Mouse (Mus musculus) small intestine, adult 2 months (tissue): ENCODE measurements around the gene Copb1. TPM values are rescaled to one million over a fixed set of nuclear protein-coding genes. Genes with fewer than 3 reads are reported as not detected.

Source experiments
- H3K27ac ChIP-seq: fragments of 200-500 bp; 2 replicates; pipeline ENCODE4 v1.5.1; 2012; ENCODE audit warnings: low read depth, low read length, control low read depth, inconsistent platforms; ENCODE audit not compliant: insufficient read depth
- H3K27me3 ChIP-seq: fragments of 200-500 bp; 2 replicates; pipeline ENCODE4 v1.6.1; 2012; ENCODE audit warnings: mild to moderate bottlenecking, moderate library complexity, low read length, inconsistent platforms; ENCODE audit not compliant: control insufficient read depth, insufficient read depth
- H3K36me3 ChIP-seq: fragments of 200-500 bp; 2 replicates; pipeline ENCODE4 v1.6.1; 2012; ENCODE audit warnings: mild to moderate bottlenecking, low read length, control low read depth, inconsistent platforms; ENCODE audit not compliant: control insufficient read depth, insufficient read depth
- H3K4me1 ChIP-seq: fragments of 200-500 bp; 2 replicates; pipeline ENCODE4 v1.6.1; 2012; ENCODE audit warnings: low read length, inconsistent platforms, mixed read lengths; ENCODE audit not compliant: control insufficient read depth, insufficient read depth, insufficient read length
- H3K4me3 ChIP-seq: fragments of 200-500 bp; 2 replicates; pipeline ENCODE4 v1.5.1; 2012; ENCODE audit warnings: low read depth, mild to moderate bottlenecking, control low read depth, inconsistent platforms, low read length, moderate library complexity
- CTCF ChIP-seq: fragments of 200-500 bp; IDR thresholded peaks from 2 replicates; pipeline ENCODE4 v1.5.1; 2012; ENCODE audit warnings: low read depth, mild to moderate bottlenecking, control low read depth, inconsistent platforms, low read length, moderate library complexity, mixed read lengths; ENCODE audit not compliant: insufficient replicate concordance, insufficient read length; ENCODE audit errors: extremely low read depth
- POLR2A ChIP-seq: fragments of 200-500 bp; IDR thresholded peaks from 2 replicates; pipeline ENCODE4 v1.6.1; 2012; ENCODE audit warnings: low read depth, mild to moderate bottlenecking, control low read depth, inconsistent platforms, low read length, moderate library complexity
- WGBS: fragments of 180-500 bp; shearing (Covaris S2); methylation state at CpG from one replicate; pipeline ENCODE4 v1.1.7; 2018; 5-methylcytosine and 5-hydroxymethylcytosine counted together
- polyA plus RNA-seq: library from polyadenylated mRNA; depleted of rRNA; stranded (reverse); fragments of >200 nt; gene quantifications from 2 replicates; pipeline ENCODE4 v1.2.3, GENCODE M21; 2012

The Copb1 gene
- polyA plus RNA-seq, 1 experiment, result 21.3 TPM

GRCm38 (mm10) chr7:114291461-114292335 is 37.2 kb upstream of the Copb1 start:
- WGBS, result 66% methylated on average over 15 of the region's 15 CpGs
- no peak for TF ChIP-seq CTCF
- TF ChIP-seq POLR2A, result no peak
- Histone ChIP-seq H3K27me3 (no peaks in the 10 kb centered on the region), H3K36me3 (no peaks in the 10 kb centered on the region), H3K27ac (peak overlapping the region; percentile 91), H3K4me3 (no peak overlapping the region), H3K4me1 (no peaks in the 10 kb centered on the region)

DNA sequence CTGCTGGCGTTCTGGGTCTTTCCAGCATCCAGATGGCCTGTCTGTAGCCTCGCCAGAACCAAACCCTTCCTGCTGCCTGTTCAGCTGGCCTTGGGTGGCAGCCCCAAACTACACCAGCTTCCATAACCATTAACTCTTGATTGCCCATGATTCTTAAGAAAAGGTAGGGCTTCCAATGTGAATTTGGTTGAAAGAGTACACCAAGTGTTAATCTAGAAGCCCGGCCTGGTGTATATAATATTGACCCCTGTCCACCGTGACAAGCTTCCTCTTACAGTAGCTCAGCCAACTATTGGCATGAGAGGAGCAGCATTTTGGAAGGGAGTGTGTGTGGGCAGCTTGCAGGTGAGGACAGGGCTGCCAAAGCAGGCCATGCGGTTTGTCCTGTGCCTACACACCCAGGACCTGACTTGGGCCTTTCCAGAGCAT is 35.6 kb upstream of the Copb1 start:
- Histone ChIP-seq H3K4me3 (no peak overlapping the region), H3K27me3 (no peaks in the 10 kb centered on the region), H3K27ac (no peak overlapping the region), H3K36me3 (no peaks in the 10 kb centered on the region), H3K4me1 (no peaks in the 10 kb centered on the region)
- TF ChIP-seq CTCF (no peak), POLR2A (no peak)
- 78% methylated on average over 5 of the region's 5 CpGs for WGBS

- 92% methylated on average over 14 of the region's 14 CpGs for WGBS
- no peak overlapping the region for H3K27ac ChIP-seq
- TF ChIP-seq POLR2A, result no peak
- TF ChIP-seq CTCF, result no peak
Measured at GRCm38 (mm10) chr7:114284296-114284910, 29.9 kb upstream of the Copb1 start.

GRCm38 (mm10) chr7:114283006-114283405 is 28.5 kb upstream of the Copb1 start:
- Histone ChIP-seq H3K27ac (no peak overlapping the region), H3K4me3 (no peak overlapping the region), H3K4me1 (no peaks in the 10 kb centered on the region), H3K27me3 (no peaks in the 10 kb centered on the region), H3K36me3 (no peaks in the 10 kb centered on the region)
- 73% methylated on average over 9 of the region's 9 CpGs for WGBS
- TF ChIP-seq POLR2A (no peak), CTCF (no peak)

More at GRCm38 (mm10) chr7:114284296-114284910, 29.9 kb upstream of the Copb1 start:
- Histone ChIP-seq H3K4me3 (no peak overlapping the region), H3K27me3 (no peaks in the 10 kb centered on the region), H3K4me1 (no peaks in the 10 kb centered on the region), H3K36me3 (no peaks in the 10 kb centered on the region)

GRCm38 (mm10) chr7:114281671-114282070 is 27.2 kb upstream of the Copb1 start:
- Histone ChIP-seq H3K4me1 (no peaks in the 10 kb centered on the region), H3K4me3 (no peak overlapping the region), H3K27ac (no peak overlapping the region), H3K27me3 (no peaks in the 10 kb centered on the region), H3K36me3 (no peaks in the 10 kb centered on the region)
- TF ChIP-seq POLR2A (no peak), CTCF (no peak)
- WGBS, result 62% methylated on average over 3 of the region's 3 CpGs

GRCm38 (mm10) chr7:114276005-114276752 is 21.7 kb upstream of the Copb1 start, which contains the start of gene Psma1:
Gene Psma1 (minus strand): TSS chr7:114276118.
- Histone ChIP-seq H3K36me3 (peaks cover 10% of the 10 kb centered on the region), H3K4me1 (peaks cover 2% of the 10 kb centered on the region; the same call in 1 of the 2 replicates), H3K4me3 (peak within 1 kb of the TSS; percentile 84), H3K27me3 (no peaks in the 10 kb centered on the region), H3K27ac (peak within 1 kb of the TSS; percentile 51)
- TF ChIP-seq CTCF, result peak; percentile 18; the same call in 1 of the 2 replicates
- peak; percentile 68 for TF ChIP-seq POLR2A
- WGBS, result under 1% methylated on average over 39 of the region's 39 CpGs
